Mouse (Mus musculus): ENCODE data around the gene Sec14l5.
A peak's percentile ranks its signal among the peaks of the same experiment; 100 is the strongest.

Gene Sec14l5

GRCm38 (mm10) chr16:5147037-5147385 lies at the start of gene Sec14l5:
Sec14l5 (plus strand) TSS chr16:5147109.
- DNase-seq: no peak

GRCm38 (mm10) chr16:5101000-5101399 lies 45.9 kb upstream of the Sec14l5 start:
- no peak for DNase-seq

- no peak for DNase-seq
These were observed 37.0 kb upstream of the Sec14l5 start for GRCm38 (mm10) chr16:5109877-5110276.

GRCm38 (mm10) chr16:5111021-5111420 lies 35.9 kb upstream of the Sec14l5 start:
- DNase-seq: no peak

GRCm38 (mm10) chr16:5113002-5113550 lies 33.8 kb upstream of the Sec14l5 start:
- DNase-seq: no peak

- DNase-seq: no peak
These were observed 33.3 kb upstream of the Sec14l5 start for GRCm38 (mm10) chr16:5113582-5113981.

GRCm38 (mm10) chr16:5119385-5119784 lies 27.5 kb upstream of the Sec14l5 start:
- DNase-seq: no peak

- no peak for DNase-seq
These were observed 27.1 kb upstream of the Sec14l5 start for GRCm38 (mm10) chr16:5119845-5120244.

- DNase-seq: no peak
These were observed 23.4 kb upstream of the Sec14l5 start for GRCm38 (mm10) chr16:5123476-5123875.

- no peak for DNase-seq
These were observed 16.7 kb upstream of the Sec14l5 start for GRCm38 (mm10) chr16:5130196-5130595.

GRCm38 (mm10) chr16:5130766-5131165 lies 16.1 kb upstream of the Sec14l5 start:
- DNase-seq: no peak

- DNase-seq: no peak
These were observed 15.5 kb upstream of the Sec14l5 start for GRCm38 (mm10) chr16:5131251-5131922.

GRCm38 (mm10) chr16:5132401-5132801 lies 14.5 kb upstream of the Sec14l5 start, which contains the start of gene Ppl:
Ppl (minus strand) TSS chr16:5132421.
- no peak for DNase-seq

- DNase-seq: peak; percentile 31
These were observed 12.1 kb upstream of the Sec14l5 start for GRCm38 (mm10) chr16:5134623-5135330.

- no peak for DNase-seq
These were observed 11.2 kb upstream of the Sec14l5 start for GRCm38 (mm10) chr16:5135551-5136261.

- no peak for DNase-seq
These were observed 10.4 kb upstream of the Sec14l5 start for GRCm38 (mm10) chr16:5136505-5136904.

GRCm38 (mm10) chr16:5137006-5137540 lies 9.8 kb upstream of the Sec14l5 start:
- DNase-seq: no peak

GRCm38 (mm10) chr16:5139741-5140140 lies 7.2 kb upstream of the Sec14l5 start:
- DNase-seq: no peak

GRCm38 (mm10) chr16:5145570-5145969 lies 1.3 kb upstream of the Sec14l5 start:
- DNase-seq: peak; percentile 57

- DNase-seq: peak; percentile 25
These were observed 407 bp upstream of the Sec14l5 start for GRCm38 (mm10) chr16:5146367-5147036.

GRCm38 (mm10) chr16:5150544-5150943 lies 3.6 kb downstream of the Sec14l5 start:
- DNase-seq: no peak

- no peak for DNase-seq
These were observed 6.6 kb downstream of the Sec14l5 start for GRCm38 (mm10) chr16:5153299-5154026.

Data from right cerebral cortex, postnatal 25 days (tissue).